Mouse (Mus musculus) naive thymus-derived CD4-positive, alpha-beta T cell, adult 2 months (primary cell): ENCODE measurements around the gene Acot7.

ENCODE experiments used
- DNase-seq: peaks from one replicate; pipeline ENCODE4 v3.0.0-alpha.2; 2011; ENCODE audit warnings: low read depth

The Acot7 gene

DNA sequence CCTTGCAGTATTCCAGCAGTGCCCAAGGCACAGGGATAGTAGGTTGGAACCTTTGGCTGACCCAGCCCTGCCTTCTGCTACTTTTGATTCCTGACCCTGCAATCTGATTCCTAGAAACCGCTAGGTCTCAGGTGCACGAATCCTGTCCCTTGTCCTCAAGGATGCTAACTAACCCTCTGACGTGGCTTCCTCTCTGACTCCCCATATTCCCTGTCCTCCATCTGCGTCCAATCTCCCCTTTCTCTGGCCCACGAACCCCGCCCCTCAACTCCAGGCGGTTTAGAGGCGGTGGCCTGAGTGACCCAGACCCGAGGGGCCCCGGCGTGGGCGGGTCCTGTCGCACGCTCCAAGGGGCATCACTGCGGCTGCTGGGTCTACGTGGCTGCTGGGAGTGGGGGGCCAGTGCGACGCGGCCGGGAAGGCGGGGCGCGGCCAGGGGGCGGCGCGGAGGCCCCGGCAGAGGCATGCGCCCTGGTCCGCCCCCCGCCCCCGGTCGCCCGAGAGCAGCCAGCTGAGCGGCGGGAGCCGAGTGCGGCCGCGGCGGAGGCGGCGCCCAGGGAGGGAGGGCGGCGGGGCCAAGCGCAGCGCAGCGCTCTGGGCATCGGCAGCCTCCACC, 95.8 kb downstream of the Acot7 start, which contains the start of gene Gpr153:
TSS of gene Gpr153 (plus strand) at position 612 of the 616 bp plus-strand sequence.
- DNase-seq = peak; percentile 8

DNA sequence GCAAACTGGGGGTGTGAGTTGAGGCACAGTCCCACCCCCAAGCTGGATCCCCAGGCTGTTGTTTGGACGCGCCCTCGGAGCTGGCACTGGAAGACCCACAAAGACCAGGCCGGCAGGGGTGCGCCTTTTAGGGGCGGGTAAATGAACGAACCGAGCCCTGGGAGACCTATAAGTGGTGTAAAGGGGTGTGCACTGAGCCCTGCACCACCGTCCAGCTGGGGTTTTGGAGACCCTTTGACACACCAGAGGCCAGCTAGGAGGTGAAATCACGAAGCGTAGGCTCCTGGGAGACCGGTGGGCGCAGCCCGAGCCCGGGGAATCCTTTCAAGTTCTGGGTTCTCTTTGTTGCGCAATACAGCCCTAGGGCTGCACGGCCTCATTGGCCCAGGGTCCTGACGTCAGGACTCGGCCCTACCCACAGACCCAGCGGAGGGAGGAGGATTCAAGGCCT, 96.8 kb downstream of the Acot7 start:
- DNase-seq = peak; percentile 12

DNA sequence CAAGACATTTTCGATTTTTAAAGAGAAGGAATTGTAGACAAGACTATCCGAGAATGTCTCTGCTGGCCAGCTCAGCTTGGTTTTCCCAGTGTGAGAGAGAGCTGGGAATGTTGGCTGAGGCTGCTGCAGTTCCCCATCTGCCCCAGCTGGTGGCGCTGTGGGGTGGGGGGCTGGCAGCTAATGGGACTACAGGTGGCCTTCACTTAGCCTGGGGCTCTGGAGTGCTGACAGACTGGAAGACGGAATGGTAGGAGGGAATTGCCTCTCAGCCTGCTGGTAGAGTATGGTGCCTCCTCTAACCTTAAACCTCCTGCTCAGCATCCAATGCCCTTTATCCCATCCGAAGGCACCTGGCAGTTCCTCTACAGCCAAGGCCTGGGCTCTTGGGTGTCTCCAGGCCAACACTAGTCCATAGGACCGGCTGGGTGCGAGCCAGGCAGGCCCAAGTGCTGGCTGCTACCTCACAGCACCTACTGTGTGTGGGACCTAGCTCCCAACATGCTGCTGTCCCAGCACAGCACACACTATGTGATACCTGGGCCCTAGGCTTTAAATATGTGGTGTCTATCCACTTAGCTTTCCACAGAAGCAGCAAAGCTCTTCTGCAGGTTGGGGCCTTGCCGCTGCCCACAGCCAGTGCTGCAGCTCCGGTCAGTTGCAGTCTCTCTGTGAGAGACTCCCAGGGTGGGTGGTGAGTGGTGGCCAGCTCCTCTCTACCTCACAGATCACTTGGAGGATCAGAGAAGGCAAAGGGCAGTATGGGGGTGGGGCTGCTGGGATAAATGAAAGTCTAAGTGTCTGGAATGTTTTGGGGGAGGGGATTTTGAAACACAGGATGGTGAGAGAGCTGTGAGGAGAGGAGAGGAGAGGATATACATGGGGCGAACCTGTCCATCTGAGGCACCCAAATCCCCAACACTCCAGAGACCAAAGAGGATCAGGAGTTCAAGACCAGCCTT, 98.7 kb downstream of the Acot7 start:
- no peak for DNase-seq

DNA sequence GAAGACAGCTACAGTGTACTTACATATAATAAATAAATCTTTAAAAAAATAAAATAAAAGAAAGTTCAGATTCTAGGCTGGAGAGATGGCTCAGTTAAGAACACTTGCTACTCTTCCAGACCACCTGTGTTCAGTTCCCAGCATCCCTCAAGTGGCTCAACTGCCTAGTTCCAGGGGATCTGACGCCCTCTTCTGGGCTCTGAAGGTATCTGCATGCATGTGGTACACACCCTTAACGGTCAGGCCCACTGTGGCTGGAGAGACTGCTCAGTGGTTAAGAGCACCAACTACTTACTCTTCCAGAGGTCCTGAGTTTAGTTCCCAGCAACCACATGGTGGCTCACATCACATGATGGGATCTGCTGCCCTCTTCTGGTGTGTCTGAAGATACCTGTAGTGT, 100.0 kb downstream of the Acot7 start:
- no peak for DNase-seq

DNA sequence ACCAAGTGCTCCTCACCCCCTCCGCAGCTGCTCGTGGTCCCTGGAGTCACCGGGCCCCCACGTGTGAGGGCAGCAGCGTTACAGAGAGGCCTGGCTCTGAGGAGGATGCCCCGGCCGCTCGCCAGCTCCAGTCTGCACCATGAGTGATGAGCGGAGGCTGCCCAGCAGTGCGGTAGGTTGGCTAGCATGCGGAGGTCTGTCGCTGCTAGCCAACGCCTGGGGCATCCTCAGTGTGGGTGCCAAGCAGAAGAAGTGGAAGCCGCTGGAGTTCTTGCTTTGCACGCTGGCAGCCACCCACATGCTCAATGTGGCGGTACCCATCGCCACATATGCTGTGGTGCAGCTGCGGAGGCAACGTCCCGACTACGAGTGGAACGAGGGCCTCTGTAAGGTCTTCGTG, 101.1 kb downstream of the Acot7 start:
- no peak for DNase-seq

DNA sequence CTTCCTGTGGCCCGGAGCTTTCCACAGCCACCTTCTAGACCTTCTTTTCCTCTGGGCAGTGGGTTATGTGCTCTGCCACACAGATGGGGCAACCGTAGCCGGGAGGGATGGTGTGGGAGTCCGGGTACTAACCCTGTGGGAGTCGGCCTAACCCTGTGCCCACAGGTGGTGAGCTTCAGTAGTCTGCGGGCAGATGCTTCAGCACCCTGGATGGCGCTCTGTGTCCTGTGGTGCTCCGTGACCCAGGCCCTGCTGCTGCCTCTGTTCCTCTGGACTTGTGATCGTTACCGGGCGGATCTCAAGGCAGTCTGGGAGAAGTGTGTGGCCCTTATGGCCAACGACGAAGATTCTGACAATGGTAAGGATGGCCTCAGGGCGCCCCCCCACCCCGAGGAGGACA, 103.7 kb downstream of the Acot7 start:
- no peak for DNase-seq

DNA sequence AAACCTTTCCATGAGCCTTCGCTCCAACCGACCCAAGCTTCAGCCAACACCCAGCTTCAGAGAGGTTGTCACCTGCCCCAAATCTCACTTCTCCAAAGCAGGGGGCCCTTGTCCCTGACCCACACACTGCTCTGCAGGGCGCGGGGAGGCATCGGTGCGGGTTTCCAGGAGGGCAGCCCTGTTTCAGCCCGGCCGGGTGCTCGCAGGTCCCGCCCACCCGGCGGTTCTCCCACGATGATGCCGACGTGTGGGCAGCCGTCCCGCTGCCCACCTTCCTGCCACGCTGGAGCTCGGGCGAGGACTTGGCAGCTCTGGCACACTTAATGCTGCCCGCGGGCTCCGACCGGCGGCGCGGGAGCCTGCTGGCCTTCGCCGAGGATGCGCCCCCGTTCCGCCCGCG, 104.8 kb downstream of the Acot7 start:
- no peak for DNase-seq

DNA sequence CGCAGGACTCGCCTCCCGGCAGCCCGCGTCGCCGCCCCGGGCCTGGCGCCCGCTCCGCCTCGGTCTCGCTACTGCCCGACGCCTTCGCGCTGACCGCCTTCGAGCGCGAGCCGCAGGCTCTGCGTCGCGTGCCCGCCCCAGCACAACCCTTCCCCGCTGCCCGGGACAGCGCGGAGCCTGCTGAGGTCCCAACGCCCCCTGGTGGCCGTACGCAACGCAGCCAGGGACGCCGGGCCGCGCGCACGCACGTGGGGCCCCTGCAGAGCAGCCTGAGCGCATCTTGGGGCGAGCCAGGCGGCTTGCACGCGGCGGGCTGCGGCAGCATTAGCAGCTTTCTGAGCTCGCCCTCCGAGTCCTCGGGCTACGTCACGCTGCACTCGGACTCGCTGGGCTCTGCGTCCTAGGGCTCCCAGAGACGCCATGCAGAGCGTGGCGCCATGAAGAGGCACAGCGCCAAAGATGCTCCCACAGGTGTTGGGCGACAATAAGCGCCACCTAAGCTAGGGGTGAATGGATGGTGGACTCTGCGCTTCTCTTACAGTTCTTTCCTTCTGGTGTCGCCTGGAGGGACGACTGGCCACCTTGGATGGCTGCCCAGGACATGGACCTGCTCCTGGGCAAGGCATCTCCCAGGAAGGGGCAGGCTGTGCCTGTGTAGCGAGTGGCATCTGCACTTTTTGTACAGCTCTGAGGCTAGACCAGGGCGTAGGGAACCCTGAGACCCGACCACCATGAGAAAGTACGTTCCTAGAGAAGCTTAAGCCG, 105.4 kb downstream of the Acot7 start:
- DNase-seq = peak; percentile 92

DNA sequence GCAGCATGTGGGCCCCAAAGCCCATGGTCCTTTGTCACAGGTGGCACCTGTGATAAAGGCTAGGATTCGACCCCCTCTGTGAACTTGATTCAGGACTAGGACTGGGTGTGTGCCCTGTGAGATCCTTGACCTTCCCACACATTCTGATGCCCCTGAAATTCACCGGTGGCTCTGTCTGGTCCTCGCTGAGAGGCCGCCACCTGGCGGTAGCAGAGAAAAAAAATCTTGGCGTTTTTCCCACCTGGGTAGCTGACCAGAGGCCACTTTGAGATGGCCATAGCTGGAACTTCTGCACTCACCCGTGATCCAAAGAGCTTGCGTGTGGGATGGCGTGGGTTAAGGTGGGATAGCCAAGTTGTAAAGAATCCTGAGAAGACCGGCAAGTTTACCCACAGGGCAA, 107.6 kb downstream of the Acot7 start:
- DNase-seq = peak; percentile 71

DNA sequence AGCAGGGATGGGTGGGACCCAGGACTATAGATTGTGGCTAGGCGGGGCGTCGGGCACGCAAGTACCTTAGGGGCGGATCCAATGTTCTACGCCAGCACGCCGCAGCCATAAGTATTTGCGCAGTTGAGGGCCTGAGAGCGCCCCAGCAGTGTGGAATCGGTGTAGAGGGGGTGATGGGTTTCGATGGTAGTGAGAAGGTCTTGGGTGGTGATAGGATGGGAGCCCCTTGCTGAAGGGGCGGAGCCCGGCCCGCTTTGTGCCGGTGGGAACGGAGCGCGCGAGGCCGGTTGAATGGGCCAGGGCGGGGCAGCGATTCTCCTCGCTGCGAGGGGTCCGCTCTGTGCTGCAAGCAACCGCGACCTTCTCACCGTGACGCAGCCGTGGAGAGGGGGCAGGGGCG, 108.2 kb downstream of the Acot7 start:
- DNase-seq = peak; percentile 22

DNA sequence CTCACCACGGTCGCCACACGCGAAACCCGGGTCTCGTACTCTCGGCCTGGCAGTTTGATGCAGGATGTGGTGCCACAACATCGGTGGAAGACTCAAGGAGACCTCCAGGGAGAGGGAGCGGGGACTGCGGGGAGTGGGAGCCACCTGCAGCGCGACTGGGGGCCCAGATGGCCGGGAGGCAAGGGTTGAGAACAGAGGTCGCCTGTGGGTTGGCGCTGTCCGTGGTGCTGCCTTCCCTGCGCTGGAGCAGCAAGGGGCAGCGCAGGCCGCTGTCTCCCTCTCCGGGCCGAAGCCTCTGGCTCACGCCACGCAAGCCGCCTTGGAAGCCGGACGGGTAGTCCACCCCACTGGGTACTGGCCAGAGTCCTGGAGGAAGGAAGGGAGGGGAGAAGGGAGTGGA, 109.0 kb downstream of the Acot7 start:
- DNase-seq = peak; percentile 66

DNA sequence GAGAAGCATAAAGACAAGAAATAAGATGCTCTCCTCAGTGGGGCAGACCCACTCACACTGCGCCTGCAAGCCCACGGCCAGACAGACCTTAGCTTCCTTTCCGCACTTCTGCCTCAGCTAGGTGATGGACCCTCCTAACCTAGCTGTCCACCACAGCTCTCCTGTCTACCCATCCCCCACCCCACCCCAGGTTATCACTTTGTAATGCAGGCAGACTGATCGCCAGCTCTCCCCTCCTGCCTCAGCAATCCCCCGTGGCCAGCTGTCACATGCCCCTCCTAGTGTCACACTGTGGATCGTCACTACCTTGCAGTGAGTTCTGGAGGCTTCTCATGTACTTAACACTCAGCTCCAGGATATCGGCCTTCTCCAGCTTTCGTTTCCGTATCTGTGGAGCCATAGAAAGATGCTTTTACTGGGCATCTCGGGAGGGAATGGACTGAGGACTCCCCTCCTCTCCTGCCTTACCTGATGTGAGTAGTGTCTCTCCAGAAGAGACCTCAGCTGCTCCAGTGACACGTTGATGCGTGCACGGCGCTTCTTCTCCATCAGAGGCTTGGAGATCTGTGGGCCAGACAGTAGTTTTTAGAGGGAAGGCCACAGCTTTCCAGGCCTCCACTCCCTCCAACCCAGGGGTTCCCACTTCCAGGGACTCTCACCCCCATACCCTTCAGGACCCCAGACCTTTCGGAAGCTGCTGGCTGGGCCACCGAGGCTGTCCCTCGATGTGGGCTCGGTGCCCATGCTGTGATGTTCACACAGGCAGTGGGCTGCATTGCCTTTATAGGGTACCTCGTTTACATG, 109.6 kb downstream of the Acot7 start:
- DNase-seq = no peak

DNA sequence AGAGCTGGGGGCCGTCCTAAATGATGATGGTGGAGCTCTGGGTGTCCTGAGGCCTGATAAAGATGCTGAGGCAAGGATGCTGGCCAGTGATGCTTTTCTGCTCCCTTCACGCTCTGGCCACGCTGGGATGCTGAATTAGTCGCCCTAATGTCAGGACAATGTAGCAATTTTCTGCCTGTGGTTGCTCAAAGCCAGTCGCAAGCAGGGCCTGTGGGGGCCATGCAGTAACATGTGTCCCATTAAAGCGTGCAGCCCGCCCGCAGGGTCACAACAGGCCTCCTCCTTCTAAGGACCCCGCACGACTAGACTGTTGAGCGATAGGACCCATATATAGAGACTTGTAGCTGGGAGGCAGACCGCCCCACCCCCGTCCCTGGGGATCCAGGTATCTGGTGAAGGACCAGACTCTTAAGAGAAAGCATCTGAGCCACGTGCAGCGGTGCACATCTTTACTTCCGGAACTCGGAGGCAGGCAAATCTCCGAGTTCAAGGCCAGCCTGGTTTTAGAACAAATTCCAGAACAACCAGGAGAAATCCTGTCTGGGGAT, 110.5 kb downstream of the Acot7 start:
- DNase-seq = no peak

DNA sequence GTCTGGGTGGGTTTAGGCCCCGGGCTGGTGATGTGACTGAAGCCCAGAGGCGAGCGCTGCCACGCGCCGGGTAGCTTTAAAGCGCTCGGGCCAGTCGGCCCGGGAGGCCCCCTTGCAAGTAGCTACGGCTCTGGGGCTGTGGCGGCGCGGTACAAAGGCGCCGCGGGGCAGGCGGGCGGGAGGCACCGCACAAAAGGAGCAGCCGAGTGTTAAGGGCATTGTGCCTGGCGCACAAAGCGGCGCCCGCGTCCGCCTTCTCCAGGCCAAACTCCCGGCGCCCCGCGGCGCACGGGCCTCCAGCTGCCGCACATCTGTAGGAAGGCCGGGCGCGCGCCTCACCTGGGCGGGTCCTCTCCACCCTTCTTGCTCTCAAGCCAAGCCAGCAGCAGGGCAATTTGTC, 112.5 kb downstream of the Acot7 start:
- DNase-seq = no peak

DNA sequence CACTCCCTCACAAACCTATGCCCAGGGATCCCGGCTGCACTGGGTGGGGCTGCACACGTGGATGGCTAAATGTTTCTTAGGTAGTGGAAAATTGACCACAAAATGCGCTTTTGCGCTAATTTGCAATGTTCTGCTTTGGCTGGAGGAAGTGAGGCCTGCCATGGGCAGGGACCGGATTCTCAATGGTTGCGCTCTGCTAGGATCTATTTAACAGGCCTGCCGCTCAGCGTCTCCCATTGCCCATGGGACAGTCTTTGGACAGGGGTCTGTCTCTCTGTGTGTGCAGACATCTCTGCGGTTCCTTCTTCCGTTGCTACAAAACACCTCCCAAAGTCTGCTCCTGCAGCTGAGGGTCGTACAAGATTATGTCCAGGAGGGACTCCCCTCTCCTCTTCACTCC, 113.1 kb downstream of the Acot7 start:
- DNase-seq = no peak

DNA sequence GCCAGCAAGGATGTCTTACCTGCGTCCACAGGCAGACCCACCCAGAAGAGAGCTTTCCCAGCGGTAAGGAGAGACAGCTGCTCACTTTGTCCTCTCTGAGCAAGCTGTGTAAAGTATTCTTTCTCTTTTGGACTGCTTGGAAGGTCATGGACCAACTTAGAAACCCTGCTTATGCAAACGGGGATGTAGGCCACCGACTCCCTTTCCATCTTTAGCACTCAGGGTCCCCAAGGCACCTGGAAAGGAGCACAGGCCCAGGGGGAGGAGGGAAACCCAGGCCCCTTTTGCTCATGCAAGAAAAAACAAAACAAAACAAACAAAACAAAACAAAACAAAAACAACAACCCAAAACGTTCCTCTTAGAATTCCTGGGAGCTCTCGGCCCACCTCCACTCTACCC, 113.6 kb downstream of the Acot7 start, which contains the start of gene Hes3:
TSS of gene Hes3 (minus strand) at position 101 of the 400 bp plus-strand sequence.
- DNase-seq = no peak

DNA sequence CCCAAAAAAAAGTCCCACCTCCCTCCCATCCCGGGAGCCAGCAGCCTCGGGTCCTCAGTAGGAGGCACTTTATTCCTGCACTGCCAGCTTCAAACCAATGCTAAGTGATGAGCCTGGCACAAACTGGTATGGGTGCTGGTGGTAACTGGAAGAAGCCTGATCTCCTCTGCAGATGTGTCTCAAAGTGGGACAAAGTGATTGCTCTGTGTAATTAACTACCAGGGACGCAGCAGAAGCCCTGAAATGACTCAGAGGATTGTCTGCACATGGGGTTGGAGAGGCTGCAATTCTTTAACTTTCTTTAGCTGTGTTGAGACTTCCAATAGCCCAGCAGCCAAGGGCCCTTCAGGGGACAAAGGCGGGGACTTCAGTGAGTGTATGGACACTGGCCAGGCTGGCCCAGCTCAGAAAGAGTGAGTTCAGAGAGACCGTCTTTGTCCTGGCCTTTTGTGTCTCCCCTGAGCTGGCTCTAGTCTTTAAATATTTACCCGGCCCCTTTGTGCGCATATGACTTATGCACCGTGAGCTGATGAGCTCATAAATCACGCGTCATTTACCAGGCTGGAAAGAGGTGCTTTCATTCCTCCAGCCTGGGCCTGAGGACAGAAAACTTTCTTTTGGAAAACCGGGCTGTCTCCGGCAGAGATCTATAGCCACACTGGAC, 114.3 kb downstream of the Acot7 start:
- no peak for DNase-seq

DNA sequence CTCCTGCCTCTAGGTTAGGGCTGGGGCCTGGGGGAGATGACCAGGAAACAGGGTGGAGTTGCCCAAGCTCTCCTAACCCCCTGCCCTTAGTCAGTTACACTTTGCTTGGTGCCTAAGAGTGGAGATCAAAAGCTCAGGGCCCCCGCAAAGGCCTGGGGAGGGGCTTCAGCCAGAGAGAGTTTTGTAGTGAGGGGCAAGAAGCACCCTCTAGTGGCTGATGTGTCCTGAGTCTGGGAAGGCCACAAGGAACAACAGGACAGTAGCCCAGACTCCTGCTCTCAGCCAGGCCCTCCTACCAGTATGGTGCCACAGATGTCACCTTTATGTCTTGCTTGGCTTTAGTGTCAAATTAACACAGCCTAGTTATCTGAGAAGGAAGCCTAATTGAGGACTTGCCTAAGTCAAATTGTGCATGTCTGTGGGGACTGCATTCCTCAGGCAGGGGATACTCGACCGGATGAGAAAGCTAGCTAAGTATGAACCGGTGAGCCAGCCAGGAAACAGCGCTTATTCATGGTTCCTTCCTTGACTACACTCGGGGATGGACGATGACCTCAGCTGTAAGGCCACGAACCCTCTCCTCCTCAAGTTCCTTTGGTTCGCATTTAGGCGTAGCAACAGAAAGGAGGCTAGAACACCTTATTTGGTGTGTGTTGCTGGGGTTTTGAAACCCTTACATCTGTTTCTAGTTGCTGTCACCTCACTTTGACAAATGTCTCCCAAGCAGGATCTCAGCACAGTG, 116.4 kb downstream of the Acot7 start:
- no peak for DNase-seq

DNA sequence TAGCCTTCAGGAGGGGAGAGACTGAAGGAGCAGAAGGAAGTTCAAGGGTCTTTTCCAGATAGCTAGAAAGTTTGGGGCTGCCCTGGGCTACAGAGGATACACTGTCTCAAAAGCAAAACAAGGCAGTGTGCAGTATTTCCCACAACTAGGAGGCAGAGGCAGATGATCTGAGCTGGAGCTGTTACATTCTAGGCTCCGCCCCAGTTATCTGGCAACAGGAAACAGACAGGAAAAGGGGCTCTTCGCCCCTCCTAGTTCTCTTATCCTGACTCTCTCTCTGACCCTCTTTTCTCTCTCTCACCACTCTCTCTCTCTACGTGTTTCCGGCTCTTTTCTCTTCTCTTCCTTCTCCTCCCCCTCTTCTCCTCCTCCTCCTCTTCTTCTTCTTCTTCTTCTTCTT, 118.0 kb downstream of the Acot7 start:
- peak; percentile 47 for DNase-seq

DNA sequence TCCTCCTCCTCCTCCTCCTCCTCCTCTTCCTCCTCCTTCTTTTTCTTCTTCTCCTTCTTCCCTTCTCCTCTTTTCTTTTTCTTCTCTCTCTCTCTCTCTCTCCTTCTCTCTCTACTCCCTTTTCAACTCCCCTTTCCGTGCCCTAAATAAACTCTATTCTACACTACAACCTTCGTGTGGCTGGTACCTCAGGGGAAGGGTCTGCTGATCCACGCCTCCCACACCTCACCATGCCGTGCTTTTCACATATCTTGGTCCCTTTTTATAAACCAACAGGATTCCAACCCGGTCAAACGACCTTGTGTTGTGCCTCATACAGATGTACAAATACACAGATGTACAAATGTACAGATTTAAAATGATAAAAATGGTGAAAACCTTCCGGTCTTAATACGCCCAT, 118.4 kb downstream of the Acot7 start:
- no peak for DNase-seq
